Mouse (Mus musculus): ENCODE data around the gene Gtpbp3. TPM values are rescaled to one million over a fixed set of nuclear protein-coding genes. Genes with fewer than 3 reads are reported as not detected.
A peak's percentile ranks its signal among the peaks of the same experiment; 100 is the strongest.

The Gtpbp3 gene
- total and polyA plus RNA-seq, 2 experiments from 2014 or later, result 11.4 to 31.5 TPM

GRCm38 (mm10) chr8:71454668-71455067, 33.2 kb upstream of the Gtpbp3 start:
- Histone ChIP-seq H3K9ac (replicated peaks; ENCODE audit: low read length, poor library complexity, severe bottlenecking) (no peak overlapping the region), H3K27ac (ENCODE audit: low read depth, low read length) (no peak overlapping the region), H3K36me3 (ENCODE audit: insufficient read depth, low read length) (peaks cover 25% of the 10 kb centered on the region), H3K4me1 (ENCODE audit: insufficient read depth, low read length) (no peaks in the 10 kb centered on the region), H3K27me3 (ENCODE audit: insufficient read depth, low read length) (no peaks in the 10 kb centered on the region), H3K9me3 (ENCODE audit: low read length) (no peaks in the 10 kb centered on the region), H3K4me2 (ENCODE audit: low read depth, low read length, poor library complexity, severe bottlenecking) (no peak overlapping the region), H3K4me3 (ENCODE audit: low read depth, low read length) (no peak overlapping the region)
- WGBS, result 86% methylated on average over 8 of the region's 8 CpGs
- no peak for TF ChIP-seq CTCF (IDR thresholded peaks at IDR 0.05)
- DNase-seq (ENCODE audit: low spot score) (no peak), ATAC-seq (ENCODE audit: low FRiP score) (no peak)

GRCm38 (mm10) chr8:71456906-71457305, 31.0 kb upstream of the Gtpbp3 start:
- no peak overlapping the region for H3K4me3 ChIP-seq (ENCODE audit: low read depth, low read length)
- H3K4me2 ChIP-seq (ENCODE audit: low read depth, low read length, poor library complexity, severe bottlenecking), result no peak overlapping the region
- no peaks in the 10 kb centered on the region for H3K9me3 ChIP-seq (ENCODE audit: low read length)
- DNase-seq (ENCODE audit: low spot score), result no peak
- no peak overlapping the region for H3K9ac ChIP-seq (replicated peaks; ENCODE audit: low read length, poor library complexity, severe bottlenecking)
- WGBS, result 49% methylated on average over 20 of the region's 22 CpGs
- H3K36me3 ChIP-seq (ENCODE audit: insufficient read depth, low read length), result peaks cover 35% of the 10 kb centered on the region
- H3K4me1 ChIP-seq (ENCODE audit: insufficient read depth, low read length), result no peaks in the 10 kb centered on the region
- H3K27me3 ChIP-seq (ENCODE audit: insufficient read depth, low read length), result no peaks in the 10 kb centered on the region
- no peak for TF ChIP-seq CTCF (IDR thresholded peaks at IDR 0.05)
- H3K27ac ChIP-seq (ENCODE audit: low read depth, low read length), result no peak overlapping the region
- no peak for ATAC-seq (ENCODE audit: low FRiP score)

GRCm38 (mm10) chr8:71457659-71458270, 30.1 kb upstream of the Gtpbp3 start:
- TF ChIP-seq CTCF (IDR thresholded peaks at IDR 0.05), result no peak
- no peak overlapping the region for H3K27ac ChIP-seq (ENCODE audit: low read depth, low read length)
- no peak overlapping the region for H3K4me3 ChIP-seq (ENCODE audit: low read depth, low read length)
- DNase-seq (ENCODE audit: low spot score) (no peak), ATAC-seq (ENCODE audit: low FRiP score) (no peak)
- 88% methylated on average over 20 of the region's 20 CpGs for WGBS
- no peaks in the 10 kb centered on the region for H3K9me3 ChIP-seq (ENCODE audit: low read length)
- H3K4me2 ChIP-seq (ENCODE audit: low read depth, low read length, poor library complexity, severe bottlenecking), result no peak overlapping the region
- no peaks in the 10 kb centered on the region for H3K27me3 ChIP-seq (ENCODE audit: insufficient read depth, low read length)
- peaks cover 5% of the 10 kb centered on the region; the same call in 1 of the 2 replicates for H3K4me1 ChIP-seq (ENCODE audit: insufficient read depth, low read length)
- peaks cover 35% of the 10 kb centered on the region for H3K36me3 ChIP-seq (ENCODE audit: insufficient read depth, low read length)
- H3K9ac ChIP-seq (replicated peaks; ENCODE audit: low read length, poor library complexity, severe bottlenecking), result no peak overlapping the region

- Histone ChIP-seq H3K4me3 (ENCODE audit: low read depth, low read length) (no peak overlapping the region), H3K27me3 (ENCODE audit: insufficient read depth, low read length) (no peaks in the 10 kb centered on the region), H3K9ac (replicated peaks; ENCODE audit: low read length, poor library complexity, severe bottlenecking) (no peak overlapping the region), H3K4me2 (ENCODE audit: low read depth, low read length, poor library complexity, severe bottlenecking) (no peak overlapping the region), H3K4me1 (ENCODE audit: insufficient read depth, low read length) (peaks cover 5% of the 10 kb centered on the region; the same call in 1 of the 2 replicates), H3K9me3 (ENCODE audit: low read length) (no peaks in the 10 kb centered on the region), H3K36me3 (ENCODE audit: insufficient read depth, low read length) (peaks cover 35% of the 10 kb centered on the region), H3K27ac (ENCODE audit: low read depth, low read length) (no peak overlapping the region)
- no peak for TF ChIP-seq CTCF (IDR thresholded peaks at IDR 0.05)
- DNase-seq (ENCODE audit: low spot score), result no peak
- WGBS, result 94% methylated on average over 6 of the region's 6 CpGs
- no peak for ATAC-seq (ENCODE audit: low FRiP score)
Measured at GRCm38 (mm10) chr8:71460716-71461115, 27.2 kb upstream of the Gtpbp3 start.

GRCm38 (mm10) chr8:71461152-71461840, 26.6 kb upstream of the Gtpbp3 start:
- Histone ChIP-seq H3K27me3 (ENCODE audit: insufficient read depth, low read length) (no peaks in the 10 kb centered on the region), H3K4me2 (ENCODE audit: low read depth, low read length, poor library complexity, severe bottlenecking) (no peak overlapping the region), H3K27ac (ENCODE audit: low read depth, low read length) (no peak overlapping the region), H3K9me3 (ENCODE audit: low read length) (no peaks in the 10 kb centered on the region), H3K36me3 (ENCODE audit: insufficient read depth, low read length) (peaks cover 35% of the 10 kb centered on the region), H3K9ac (replicated peaks; ENCODE audit: low read length, poor library complexity, severe bottlenecking) (no peak overlapping the region; the same call in 1 of the 2 replicates), H3K4me1 (ENCODE audit: insufficient read depth, low read length) (peaks cover 5% of the 10 kb centered on the region; the same call in 1 of the 2 replicates), H3K4me3 (ENCODE audit: low read depth, low read length) (no peak overlapping the region)
- 88% methylated on average over 42 of the region's 47 CpGs for WGBS
- no peak for TF ChIP-seq CTCF (IDR thresholded peaks at IDR 0.05)
- DNase-seq (ENCODE audit: low spot score), result no peak
- ATAC-seq (ENCODE audit: low FRiP score), result no peak

- H3K4me1 ChIP-seq (ENCODE audit: insufficient read depth, low read length), result peaks cover 5% of the 10 kb centered on the region; the same call in 1 of the 2 replicates
- TF ChIP-seq CTCF (IDR thresholded peaks at IDR 0.05), result no peak
- 71% methylated on average over 4 of the region's 4 CpGs for WGBS
- peak overlapping the region; percentile 93 for H3K9ac ChIP-seq (replicated peaks; ENCODE audit: low read length, poor library complexity, severe bottlenecking)
- ATAC-seq (ENCODE audit: low FRiP score), result no peak
- H3K4me3 ChIP-seq (ENCODE audit: low read depth, low read length), result peak overlapping the region; percentile 94
- peak overlapping the region; percentile 86 for H3K4me2 ChIP-seq (ENCODE audit: low read depth, low read length, poor library complexity, severe bottlenecking)
- no peaks in the 10 kb centered on the region for H3K27me3 ChIP-seq (ENCODE audit: insufficient read depth, low read length)
- DNase-seq (ENCODE audit: low spot score), result no peak
- H3K27ac ChIP-seq (ENCODE audit: low read depth, low read length), result no peak overlapping the region
- peaks cover 30% of the 10 kb centered on the region for H3K36me3 ChIP-seq (ENCODE audit: insufficient read depth, low read length)
- no peaks in the 10 kb centered on the region for H3K9me3 ChIP-seq (ENCODE audit: low read length)
Measured at GRCm38 (mm10) chr8:71462191-71462590, 25.7 kb upstream of the Gtpbp3 start.

Data from midbrain, postnatal 0 days (tissue).